Mouse (Mus musculus): ENCODE data around the gene Mcf2l.
A peak's percentile ranks its signal among the peaks of the same experiment; 100 is the strongest.

Mcf2l gene

DNA sequence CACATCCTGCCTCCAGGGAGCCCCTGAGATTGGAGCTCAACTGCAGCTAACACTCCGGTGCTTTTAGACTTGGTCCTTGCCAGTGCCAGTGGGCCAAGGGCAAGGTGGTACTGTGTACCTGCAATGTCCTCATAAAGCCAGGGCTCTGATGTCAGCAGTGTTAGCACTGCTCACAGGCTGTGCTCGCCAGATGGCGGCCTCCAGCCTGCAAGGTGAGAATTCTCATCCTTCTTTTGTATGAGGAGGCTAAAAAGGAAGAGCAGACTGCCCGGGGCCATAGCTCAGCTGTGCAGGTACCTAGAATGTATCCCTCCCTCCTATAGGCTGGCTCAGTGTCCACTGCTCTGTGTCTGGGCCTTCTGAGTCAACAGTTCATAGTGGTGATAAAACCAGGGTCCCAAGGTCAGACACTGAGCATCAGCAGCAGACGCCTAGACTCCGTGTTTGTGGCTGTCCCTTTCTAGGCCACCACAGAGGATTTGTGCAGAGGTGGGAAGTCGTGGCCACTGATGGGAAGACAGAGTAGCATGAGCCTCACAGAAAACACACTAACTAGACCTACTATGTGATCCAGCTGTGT, 77.5 kb downstream of the Mcf2l start:
- peak; percentile 65 to 72 for DNase-seq

- no peak for DNase-seq
These were observed 79.1 kb downstream of the Mcf2l start for GRCm38 (mm10) chr8:12952699-12953098.

DNA sequence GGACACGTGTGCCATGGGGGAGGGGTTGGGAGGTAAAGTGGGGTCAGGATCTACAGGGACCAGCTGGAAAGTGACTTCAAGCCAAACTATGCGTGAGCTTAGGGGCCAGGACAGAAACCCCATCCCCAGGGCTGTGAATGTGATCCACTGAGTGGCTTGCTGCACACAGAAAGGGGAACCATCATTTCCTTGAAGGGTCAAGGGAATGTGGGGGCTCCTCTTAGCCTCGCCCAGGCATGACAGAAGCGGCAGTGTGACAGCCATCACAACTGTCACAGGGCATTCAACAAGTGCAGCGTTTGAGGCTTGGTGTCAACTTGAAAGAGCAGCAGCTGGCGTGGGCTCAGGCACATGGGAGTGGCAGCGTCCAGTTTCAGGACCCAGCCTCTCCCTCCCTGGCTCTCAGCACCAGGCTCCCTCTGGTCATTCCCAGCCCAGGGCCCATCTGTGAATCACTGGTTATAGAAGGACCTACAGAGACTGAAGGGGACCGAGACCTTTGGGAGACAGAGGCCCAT, 81.8 kb downstream of the Mcf2l start:
- no peak for DNase-seq

DNA sequence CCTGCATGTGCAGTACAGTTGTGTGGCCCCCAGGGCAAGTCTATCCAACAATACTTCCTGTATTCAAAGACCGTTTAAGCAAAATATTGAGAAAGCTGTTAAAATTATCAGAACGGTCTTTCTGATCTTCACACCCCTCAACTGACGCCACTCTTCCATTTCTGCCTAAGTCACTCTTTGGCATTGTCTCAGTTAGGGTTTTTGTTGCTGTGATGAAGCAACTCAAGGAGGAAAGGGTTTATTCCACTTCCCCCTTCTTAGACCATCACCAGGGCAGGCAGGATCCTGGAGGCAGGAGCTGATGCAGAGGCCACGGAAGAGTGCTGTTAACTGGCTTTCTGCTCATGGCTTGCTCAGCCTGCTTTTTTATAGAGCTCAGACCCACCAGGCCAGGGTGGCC, 82.3 kb downstream of the Mcf2l start:
- DNase-seq = no peak

GRCm38 (mm10) chr8:12956941-12957340, 83.3 kb downstream of the Mcf2l start:
- no peak for DNase-seq

- no peak for DNase-seq
These were observed 83.8 kb downstream of the Mcf2l start for GRCm38 (mm10) chr8:12957419-12957818.

DNA sequence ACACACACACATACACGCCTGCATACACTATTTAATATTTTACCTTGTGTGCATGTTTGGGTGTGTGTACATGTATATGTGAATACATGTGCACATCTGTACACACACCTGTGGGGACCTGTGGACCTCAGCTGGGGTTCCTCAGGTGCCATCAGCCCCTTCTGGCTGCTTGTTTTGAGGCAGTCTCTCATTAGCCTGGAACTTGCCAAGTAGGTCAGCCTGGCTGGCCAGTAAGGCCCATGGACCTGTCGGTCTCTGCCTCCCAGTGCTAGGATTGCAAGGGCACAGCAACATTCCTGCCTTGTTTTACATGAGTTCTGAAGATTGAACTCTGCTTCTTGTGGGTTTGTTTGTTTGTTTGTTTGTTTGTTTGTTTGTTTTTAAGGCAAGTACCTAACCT, 87.0 kb downstream of the Mcf2l start:
- peak; percentile 53 to 62 for DNase-seq

DNA sequence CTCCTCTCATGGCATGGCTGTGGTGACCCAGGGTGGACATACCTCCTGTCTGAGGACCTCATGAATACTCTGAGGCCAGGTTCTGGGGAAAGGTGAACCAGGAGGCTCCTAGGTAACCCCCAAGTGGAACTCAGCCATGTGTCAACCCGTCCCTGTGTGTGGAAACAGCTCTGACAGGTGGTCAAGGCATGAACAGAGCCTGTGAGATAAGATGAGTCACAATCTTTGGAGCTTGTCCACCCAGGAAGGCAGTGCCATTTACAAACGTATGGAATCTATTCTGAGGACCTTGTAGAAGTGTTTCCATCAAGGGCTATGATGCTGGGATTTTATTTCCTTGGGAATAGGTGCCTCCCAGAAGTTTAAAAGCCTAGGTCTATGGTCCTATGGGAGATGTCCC, 87.6 kb downstream of the Mcf2l start:
- DNase-seq = peak in 1 of 2 experiments; percentile 39

GRCm38 (mm10) chr8:12961821-12962534, 88.4 kb downstream of the Mcf2l start:
- DNase-seq = no peak

GRCm38 (mm10) chr8:12962541-12963380, 89.2 kb downstream of the Mcf2l start:
- DNase-seq = peak; percentile 80 to 92

DNA sequence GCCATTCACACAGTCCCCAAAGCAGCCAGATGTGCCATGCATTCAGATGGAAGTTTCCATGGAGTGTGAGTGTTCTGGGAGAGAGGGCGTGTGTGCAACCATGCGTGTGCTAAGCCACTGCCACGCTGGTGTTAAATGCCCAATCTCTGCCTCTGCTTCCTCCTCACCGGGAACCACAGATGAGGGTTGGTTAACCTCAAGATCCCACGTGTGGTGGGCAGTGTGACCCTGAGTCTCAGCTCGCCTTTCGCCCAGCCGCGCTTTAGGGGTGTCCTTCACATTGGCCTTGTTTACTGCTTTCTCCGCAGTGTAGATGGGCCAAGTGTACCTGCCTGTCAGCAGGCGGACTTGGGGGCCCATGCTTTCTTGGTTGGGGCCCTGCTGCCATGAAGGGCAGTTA, 102.7 kb downstream of the Mcf2l start:
- no peak for DNase-seq

GRCm38 (mm10) chr8:12976723-12977122, 103.1 kb downstream of the Mcf2l start:
- no peak for DNase-seq

DNA sequence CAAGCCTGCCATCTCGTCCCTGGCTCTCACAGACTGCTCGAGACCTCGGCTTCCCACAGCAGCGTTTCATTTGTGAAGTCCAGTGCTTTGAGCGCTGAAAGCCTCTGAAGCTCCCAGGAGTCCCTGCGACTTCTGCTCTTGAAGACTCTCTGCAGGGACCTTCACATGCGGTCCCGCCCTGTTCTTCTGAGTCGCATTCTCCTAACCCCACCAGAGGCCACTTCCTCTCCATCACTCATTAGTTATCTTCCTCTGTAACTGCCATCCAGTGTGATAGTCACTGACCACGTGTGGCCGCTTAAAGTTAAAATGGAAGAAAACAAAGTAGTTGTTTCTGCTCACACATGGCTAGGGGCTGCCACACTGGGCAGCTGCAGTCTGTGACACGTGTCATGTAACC, 103.7 kb downstream of the Mcf2l start:
- DNase-seq = no peak

GRCm38 (mm10) chr8:12978308-12978707, 104.7 kb downstream of the Mcf2l start:
- no peak for DNase-seq

- peak; percentile 72 to 79 for DNase-seq
These were observed 105.1 kb downstream of the Mcf2l start for GRCm38 (mm10) chr8:12978726-12979125.

DNA sequence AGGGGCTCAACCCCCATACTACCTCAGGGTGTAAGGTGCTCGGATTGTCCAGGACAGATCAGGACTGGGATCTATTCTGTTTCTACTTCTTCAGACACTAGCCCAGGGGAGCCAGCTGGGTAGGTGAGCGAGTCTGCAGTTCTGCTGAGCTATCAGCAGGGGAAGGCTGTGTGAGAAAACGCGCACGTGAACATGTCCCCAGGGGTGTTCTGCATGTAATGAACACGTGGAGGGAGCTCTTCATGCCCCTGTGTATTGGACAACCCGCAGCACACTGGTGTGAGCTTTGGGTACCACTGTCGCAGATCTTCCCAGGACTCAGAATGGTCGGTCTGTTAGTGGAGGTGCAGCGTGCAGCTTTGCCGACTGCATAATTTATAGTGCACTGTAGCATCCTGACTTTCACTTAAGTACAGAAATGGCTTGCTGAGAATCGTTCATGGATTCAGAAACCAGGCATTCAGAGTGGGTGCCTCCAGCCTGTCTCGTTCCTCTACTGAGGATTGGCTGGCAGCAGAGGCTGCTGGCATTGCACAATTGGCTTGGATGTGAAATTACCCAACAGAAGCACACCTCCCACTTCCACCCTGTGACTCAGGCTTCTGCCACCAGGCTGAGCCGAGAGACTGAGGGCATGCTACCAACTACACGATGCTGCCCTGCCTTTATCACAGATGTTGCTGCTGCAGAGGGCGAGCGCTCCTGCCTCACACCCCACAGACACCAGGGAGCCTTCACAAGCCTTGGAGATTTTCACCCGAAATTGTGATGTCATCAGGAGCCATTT, 110.3 kb downstream of the Mcf2l start:
- DNase-seq = peak; percentile 83 to 93

DNA sequence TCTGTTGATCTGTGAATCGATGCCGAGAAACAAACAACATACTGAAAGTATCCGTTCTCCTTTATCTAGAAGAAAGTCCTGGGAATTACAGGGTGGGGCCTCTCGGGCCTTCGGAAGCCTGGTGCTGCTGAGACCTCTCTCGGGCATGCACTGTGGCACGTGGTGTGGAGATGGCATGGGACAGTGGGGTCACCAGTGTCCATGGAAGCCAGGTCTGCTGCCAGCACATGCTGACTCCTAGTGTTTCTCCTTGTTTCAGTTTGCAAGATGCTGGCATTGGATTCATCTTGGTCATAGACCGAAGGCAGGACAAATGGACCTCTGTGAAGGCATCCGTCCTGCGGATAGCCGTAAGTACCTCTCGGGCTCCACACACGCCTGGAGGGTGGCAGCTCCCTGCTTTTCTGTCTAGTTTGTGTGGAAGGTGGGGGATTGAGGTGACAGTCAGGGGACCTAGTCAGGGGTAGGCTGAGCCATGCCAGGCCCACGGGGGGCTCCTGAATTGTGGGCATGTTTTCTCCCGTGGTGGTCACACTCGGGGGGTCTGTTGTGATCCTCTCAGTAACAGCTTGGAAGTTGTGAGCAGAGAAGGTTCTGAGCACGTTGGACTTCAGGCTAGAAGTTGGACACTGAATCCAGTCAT, 111.1 kb downstream of the Mcf2l start:
- DNase-seq = peak; percentile 54 to 59

- DNase-seq = peak; percentile 41 to 56
These were observed 111.7 kb downstream of the Mcf2l start for GRCm38 (mm10) chr8:12985259-12985658.

DNA sequence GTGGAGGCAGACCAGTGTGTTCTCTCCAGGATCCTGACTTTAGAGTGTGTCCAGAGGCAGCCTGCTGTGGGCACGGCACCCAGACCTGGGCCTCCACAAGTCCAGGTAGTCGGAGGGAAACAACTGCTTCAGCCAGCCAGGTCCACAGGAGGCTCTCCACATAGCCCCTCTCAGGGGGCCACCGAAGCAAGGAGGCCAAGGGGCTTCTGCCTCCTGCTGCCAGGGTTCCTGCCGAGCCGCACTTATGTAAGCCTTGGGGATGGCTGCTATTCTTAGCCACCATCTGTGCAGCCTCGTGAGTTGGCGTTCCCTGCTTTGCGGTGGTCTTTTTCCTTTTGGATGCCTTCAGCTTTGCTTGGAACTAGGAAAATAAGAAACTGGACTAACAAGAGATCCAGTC, 114.0 kb downstream of the Mcf2l start:
- peak; percentile 63 to 74 for DNase-seq

DNA sequence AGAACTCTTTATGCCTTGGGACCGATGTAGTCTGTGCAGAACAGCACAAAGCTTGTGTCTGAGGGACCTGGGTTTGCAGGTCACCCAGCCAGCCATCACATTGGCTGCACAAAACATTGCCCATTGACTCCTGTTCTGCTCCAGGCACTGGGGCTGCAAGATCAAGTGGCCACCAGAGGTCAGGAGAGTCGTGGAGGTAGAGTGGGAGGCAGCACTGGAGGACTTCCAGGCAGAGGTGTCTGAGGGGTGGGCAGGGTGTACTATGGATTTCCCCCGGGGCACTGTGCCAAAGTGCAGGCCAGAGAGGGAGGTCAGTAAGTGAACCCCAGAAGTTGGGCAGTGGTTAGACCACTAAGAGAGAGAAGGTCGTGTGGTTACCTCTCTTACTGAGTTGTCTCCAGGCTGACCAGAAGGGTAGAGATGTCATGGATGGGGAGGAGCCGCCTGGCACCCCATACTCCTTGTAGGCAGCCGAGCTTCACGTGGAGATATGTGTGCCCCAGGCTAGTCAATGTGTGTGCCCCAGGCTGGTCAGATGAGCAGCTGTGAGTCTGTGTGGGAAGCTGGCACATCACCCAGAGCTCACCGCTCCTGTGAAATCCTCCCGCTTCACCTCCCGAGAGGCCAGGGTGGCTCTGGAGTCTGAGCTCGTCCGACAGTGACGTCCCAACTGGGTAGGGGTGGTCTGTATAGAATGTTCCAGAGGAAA, 115.3 kb downstream of the Mcf2l start:
- DNase-seq = peak; percentile 62 to 64

GRCm38 (mm10) chr8:12991411-12991810, 117.8 kb downstream of the Mcf2l start:
- DNase-seq = no peak

- no peak for DNase-seq
These were observed 120.9 kb downstream of the Mcf2l start for GRCm38 (mm10) chr8:12994468-12994867.
